Mouse (Mus musculus) hindbrain, embryonic 11.5 days (tissue): ENCODE measurements at regions not wholly inside any gene's neighbourhood (a gene's known extent, or its start where the extent isn't known, plus 50 kb on each side); places are given as distances from the start of the nearest gene placed in this dataset.

Source experiments
- ATAC-seq: fragments of 200-750 bp; cut with Nextera tagmentation; 2 replicates; pipeline ENCODE4 v1.8.0; 2017; ENCODE audit warnings: mild to moderate bottlenecking, moderate TSS enrichment, moderate library complexity; ENCODE audit not compliant: low FRiP score
- DNase-seq: peaks from one replicate; pipeline ENCODE4 v3.0.0-alpha.2; 2015; ENCODE audit warnings: low spot score
- H3K27ac ChIP-seq: fragments of 300-500 bp; sonication (generic); 2 replicates; pipeline ENCODE4 v1.5.1; 2014; ENCODE audit warnings: mild to moderate bottlenecking, low read depth, low read length
- H3K27me3 ChIP-seq: fragments of 300-500 bp; sonication (generic); 2 replicates; pipeline ENCODE4 v1.6.1; 2014; ENCODE audit warnings: mild to moderate bottlenecking, low read length, moderate library complexity, mixed read lengths; ENCODE audit not compliant: control insufficient read depth, insufficient read depth
- H3K36me3 ChIP-seq: fragments of 300-500 bp; sonication (generic); 2 replicates; pipeline ENCODE4 v1.6.1; 2014; ENCODE audit warnings: mild to moderate bottlenecking, low read length, moderate library complexity, mixed read lengths; ENCODE audit not compliant: control insufficient read depth, insufficient read depth
- H3K4me1 ChIP-seq: fragments of 300-500 bp; sonication (generic); replicated peaks from 2 replicates; pipeline ENCODE4 v1.6.1; 2014; ENCODE audit warnings: low read length, mixed read lengths; ENCODE audit not compliant: control insufficient read depth, insufficient read depth
- H3K4me2 ChIP-seq: fragments of 300-500 bp; sonication (generic); replicated peaks from 2 replicates; pipeline ENCODE4 v1.6.1; 2014; ENCODE audit warnings: mild to moderate bottlenecking, low read depth, low read length
- H3K4me3 ChIP-seq: fragments of 300-500 bp; sonication (generic); 2 replicates; pipeline ENCODE4 v1.5.1; 2014; ENCODE audit warnings: low read depth, low read length
- H3K9ac ChIP-seq: fragments of 300-500 bp; sonication (generic); 2 replicates; pipeline ENCODE4 v1.6.1; 2014; ENCODE audit warnings: low read depth, low read length
- H3K9me3 ChIP-seq: fragments of 300-500 bp; sonication (generic); 2 replicates; pipeline ENCODE4 v1.6.1; 2016; ENCODE audit warnings: low read length; ENCODE audit not compliant: control insufficient read depth
- WGBS: fragments of 180-500 bp; shearing (Covaris S2); extraction: QIAGEN DNeasy Blood & Tissue Kit; methylation state at CpG from one replicate; pipeline ENCODE4 v1.1.7; 2014; 5-methylcytosine and 5-hydroxymethylcytosine counted together

GRCm38 (mm10) chr12:107748481-107749380, 254.7 kb downstream of the Bcl11b start:
- H3K27me3 ChIP-seq, result no peaks in the 10 kb centered on the region
- WGBS, result 77% methylated on average over 18 of the region's 18 CpGs
- no peaks in the 10 kb centered on the region for H3K36me3 ChIP-seq
- ATAC-seq (no peak), DNase-seq (no peak)
- H3K4me2 ChIP-seq, result no peak overlapping the region
- no peak overlapping the region for H3K4me3 ChIP-seq
- H3K27ac ChIP-seq, result no peak overlapping the region
- no peaks in the 10 kb centered on the region for H3K4me1 ChIP-seq
- no peaks in the 10 kb centered on the region for H3K9me3 ChIP-seq
- H3K9ac ChIP-seq, result no peak overlapping the region

DNA sequence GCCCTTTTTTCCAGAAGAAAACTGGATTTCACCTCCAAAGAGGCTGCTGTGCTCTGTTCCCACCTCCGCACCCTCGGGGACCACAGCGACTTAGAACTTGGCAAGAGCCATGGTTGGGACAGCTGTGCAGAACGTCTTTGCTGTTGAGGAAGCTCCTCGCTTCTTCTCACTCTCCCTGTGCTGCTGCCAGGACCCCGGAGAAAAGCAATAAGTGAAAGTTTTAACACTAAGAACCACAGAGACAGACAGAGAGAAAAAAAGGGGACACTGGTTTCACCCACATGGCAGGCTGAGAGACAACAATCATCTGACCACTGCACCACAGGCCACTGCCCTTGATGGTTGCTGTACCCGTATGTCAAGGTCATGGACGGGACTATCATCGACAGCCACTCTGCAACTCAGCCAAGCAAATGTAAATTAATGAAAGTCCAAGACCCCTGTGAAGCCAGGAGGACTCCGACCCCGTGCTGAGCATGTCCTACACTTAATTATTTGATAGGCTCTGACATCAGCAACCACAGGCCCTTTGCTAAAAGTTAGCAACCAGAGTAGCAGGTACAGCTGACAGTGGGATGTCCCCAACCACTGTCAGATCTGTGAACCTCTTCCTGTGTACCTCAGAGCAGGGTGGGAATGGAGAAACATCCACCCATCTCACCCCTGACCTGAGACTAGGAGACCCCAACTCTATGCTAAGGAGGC, 253.9 kb downstream of the Bcl11b start:
- 83% methylated on average over 11 of the region's 11 CpGs for WGBS
- ATAC-seq (no peak), DNase-seq (no peak)
- no peaks in the 10 kb centered on the region for H3K36me3 ChIP-seq
- no peak overlapping the region for H3K27ac ChIP-seq
- H3K9ac ChIP-seq, result no peak overlapping the region
- no peaks in the 10 kb centered on the region for H3K9me3 ChIP-seq
- H3K4me1 ChIP-seq, result no peaks in the 10 kb centered on the region
- H3K27me3 ChIP-seq, result no peaks in the 10 kb centered on the region
- no peak overlapping the region for H3K4me2 ChIP-seq
- no peak overlapping the region for H3K4me3 ChIP-seq

DNA sequence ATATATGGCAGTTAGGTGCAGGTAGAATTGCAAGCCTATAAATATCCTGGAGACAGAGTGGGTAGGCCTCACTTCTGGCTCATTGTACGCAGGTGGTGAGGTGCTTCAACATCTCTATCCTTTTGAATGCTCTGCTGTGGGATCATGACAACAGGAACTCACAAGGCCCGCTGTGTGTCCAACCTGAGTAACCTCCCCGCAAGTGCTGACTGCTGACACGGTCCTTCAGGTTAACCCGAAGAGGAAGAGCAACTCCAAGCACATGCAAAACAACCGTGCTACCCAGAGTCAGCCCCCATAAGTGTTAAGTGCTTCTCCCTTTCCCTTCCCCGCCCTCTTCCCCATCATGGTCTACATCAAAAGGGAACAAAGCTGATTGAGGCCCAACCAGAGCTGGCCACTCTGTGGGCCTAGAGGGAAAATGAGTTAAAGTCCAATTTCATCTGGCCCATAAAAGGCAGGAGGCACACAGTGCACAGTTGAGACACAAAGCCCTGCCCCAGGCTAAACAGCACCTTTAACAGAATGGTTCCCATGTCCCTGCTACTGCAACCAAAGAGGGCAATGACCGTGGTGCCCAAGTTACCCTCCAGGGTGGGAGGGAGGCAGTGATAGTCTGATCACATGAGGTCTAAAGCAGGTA, 253.0 kb downstream of the Bcl11b start:
- no peaks in the 10 kb centered on the region for H3K4me1 ChIP-seq
- DNase-seq, result no peak
- no peak for ATAC-seq

DNA sequence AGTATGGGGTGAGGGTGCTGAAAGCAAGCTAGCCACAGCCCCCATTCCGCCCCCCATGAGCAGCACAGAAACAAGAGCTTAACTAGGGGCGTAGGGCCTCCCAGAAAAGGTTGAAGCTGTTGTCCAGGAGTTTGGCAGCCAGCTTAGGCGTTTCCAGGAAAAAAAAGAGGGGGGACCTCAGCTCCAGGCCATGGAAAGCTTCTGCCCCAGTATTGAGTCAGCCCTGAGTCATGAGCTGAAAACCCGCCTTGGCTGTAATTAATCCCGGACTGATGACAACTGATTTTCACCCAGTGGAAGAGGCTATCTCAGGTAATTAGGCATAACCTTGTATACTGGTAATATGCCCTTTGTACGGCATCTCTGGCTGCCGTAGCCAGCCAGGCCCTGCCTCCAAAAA, 251.3 kb downstream of the Bcl11b start:
- Histone ChIP-seq H3K27me3 (no peaks in the 10 kb centered on the region), H3K9ac (no peak overlapping the region), H3K36me3 (no peaks in the 10 kb centered on the region), H3K4me2 (no peak overlapping the region), H3K4me3 (no peak overlapping the region), H3K9me3 (no peaks in the 10 kb centered on the region), H3K4me1 (no peaks in the 10 kb centered on the region), H3K27ac (no peak overlapping the region)
- WGBS, result 73% methylated on average over 7 of the region's 7 CpGs
- ATAC-seq (no peak), DNase-seq (no peak)

More for the DNA sequence above, 253.0 kb downstream of the Bcl11b start:
- Histone ChIP-seq H3K9me3 (no peaks in the 10 kb centered on the region), H3K4me2 (no peak overlapping the region), H3K27me3 (no peaks in the 10 kb centered on the region), H3K9ac (no peak overlapping the region), H3K36me3 (no peaks in the 10 kb centered on the region), H3K4me3 (no peak overlapping the region), H3K27ac (no peak overlapping the region)
- WGBS, result 85% methylated on average over 8 of the region's 8 CpGs

DNA sequence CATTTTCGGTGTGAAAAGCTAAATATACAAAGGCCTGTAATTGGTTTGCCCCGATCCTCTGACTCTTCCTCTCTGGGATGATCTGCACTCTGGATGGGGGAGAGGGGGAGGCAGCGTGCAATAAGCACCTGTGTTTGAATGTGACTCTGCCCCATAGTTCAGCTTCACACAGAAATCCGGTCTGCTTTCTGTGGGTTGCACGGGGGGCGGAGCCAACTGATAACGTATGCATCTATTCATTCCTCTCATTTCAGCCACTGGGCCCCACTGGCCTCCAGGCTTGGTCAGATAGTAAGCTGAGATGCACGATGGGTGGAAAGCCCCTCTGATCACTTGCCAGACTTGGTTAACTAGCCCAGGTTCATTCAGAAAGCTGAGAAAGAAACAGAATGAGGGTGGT, 250.8 kb downstream of the Bcl11b start:
- no peak overlapping the region for H3K4me3 ChIP-seq
- no peaks in the 10 kb centered on the region for H3K27me3 ChIP-seq
- no peaks in the 10 kb centered on the region for H3K36me3 ChIP-seq
- H3K4me2 ChIP-seq, result no peak overlapping the region
- H3K4me1 ChIP-seq, result no peaks in the 10 kb centered on the region
- WGBS, result 44% methylated on average over 8 of the region's 8 CpGs
- no peak overlapping the region for H3K9ac ChIP-seq
- H3K27ac ChIP-seq, result no peak overlapping the region
- no peaks in the 10 kb centered on the region for H3K9me3 ChIP-seq
- ATAC-seq, result no peak
- DNase-seq, result peak; percentile 53

GRCm38 (mm10) chr12:107753022-107753421, 250.4 kb downstream of the Bcl11b start:
- Histone ChIP-seq H3K27me3 (no peaks in the 10 kb centered on the region), H3K9ac (no peak overlapping the region), H3K4me1 (peaks cover 2% of the 10 kb centered on the region), H3K9me3 (no peaks in the 10 kb centered on the region), H3K4me3 (no peak overlapping the region), H3K36me3 (no peaks in the 10 kb centered on the region), H3K4me2 (no peak overlapping the region), H3K27ac (no peak overlapping the region)
- ATAC-seq, result no peak
- 55% methylated on average over 8 of the region's 8 CpGs for WGBS
- DNase-seq, result no peak

DNA sequence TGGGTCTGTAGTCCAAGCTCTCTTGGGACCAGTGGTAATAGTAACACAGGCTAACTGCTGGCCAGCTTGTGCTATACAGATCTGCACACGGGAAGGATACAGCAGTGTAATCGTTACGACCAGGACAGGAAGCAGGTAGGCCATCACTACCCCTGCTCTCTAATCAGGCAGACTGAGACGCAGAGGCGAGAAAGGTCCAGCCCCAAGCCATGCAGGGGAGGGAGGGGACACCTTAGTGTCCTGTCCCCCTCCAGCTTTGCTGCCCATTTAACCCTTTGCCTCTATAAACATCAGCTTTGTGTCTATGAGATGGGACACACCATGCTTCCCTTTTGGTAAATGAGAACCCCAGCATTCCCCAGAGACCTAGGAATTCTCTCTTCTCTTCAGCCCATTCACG, 249.9 kb downstream of the Bcl11b start:
- H3K4me1 ChIP-seq, result peaks cover 7% of the 10 kb centered on the region
- no peaks in the 10 kb centered on the region for H3K9me3 ChIP-seq
- H3K4me2 ChIP-seq, result no peak overlapping the region
- 72% methylated on average over 6 of the region's 6 CpGs for WGBS
- ATAC-seq (no peak), DNase-seq (no peak)
- no peaks in the 10 kb centered on the region for H3K27me3 ChIP-seq
- H3K27ac ChIP-seq, result no peak overlapping the region
- H3K9ac ChIP-seq, result no peak overlapping the region
- no peak overlapping the region for H3K4me3 ChIP-seq
- H3K36me3 ChIP-seq, result no peaks in the 10 kb centered on the region

- no peaks in the 10 kb centered on the region for H3K36me3 ChIP-seq
- no peak overlapping the region for H3K27ac ChIP-seq
- DNase-seq, result no peak
- no peak for ATAC-seq
- H3K9me3 ChIP-seq, result no peaks in the 10 kb centered on the region
- WGBS, result 73% methylated on average over 8 of the region's 8 CpGs
- no peak overlapping the region for H3K4me2 ChIP-seq
- no peak overlapping the region for H3K9ac ChIP-seq
- no peaks in the 10 kb centered on the region for H3K27me3 ChIP-seq
- no peak overlapping the region for H3K4me3 ChIP-seq
- H3K4me1 ChIP-seq, result peaks cover 8% of the 10 kb centered on the region
Observed at GRCm38 (mm10) chr12:107754885-107755284, 248.5 kb downstream of the Bcl11b start.
